Mouse (Mus musculus): Measurements from ENCODE around the gene Zfp462.
A peak's percentile ranks its signal among the peaks of the same experiment; 100 is the strongest.
"Not testable (repeated sequence)": the region's sequence is repeated elsewhere in the genome, so short reads cannot be mapped to it uniquely, and the experiment has no call there.

Zfp462 gene

GRCm38 (mm10) chr4:54944921-54945430 is at the start of gene Zfp462:
Gene Zfp462 (plus strand): TSS chr4:54945048.
- DNase-seq = peak; percentile 78

- no peak for DNase-seq
Measured at GRCm38 (mm10) chr4:54896017-54896416, 48.8 kb upstream of the Zfp462 start.

GRCm38 (mm10) chr4:54904641-54905040 is 40.2 kb upstream of the Zfp462 start:
- no peak for DNase-seq

GRCm38 (mm10) chr4:54905399-54905953 is 39.4 kb upstream of the Zfp462 start:
- no peak for DNase-seq

GRCm38 (mm10) chr4:54910300-54910699 is 34.5 kb upstream of the Zfp462 start:
- DNase-seq = no peak

- DNase-seq = no peak
Measured at GRCm38 (mm10) chr4:54918276-54918675, 26.6 kb upstream of the Zfp462 start.

GRCm38 (mm10) chr4:54923386-54923785 is 21.5 kb upstream of the Zfp462 start:
- peak; percentile 14 for DNase-seq

- DNase-seq = peak; percentile 56
Measured at GRCm38 (mm10) chr4:54924306-54924705, 20.5 kb upstream of the Zfp462 start.

GRCm38 (mm10) chr4:54926456-54926855 is 18.4 kb upstream of the Zfp462 start:
- not testable (repeated sequence) for DNase-seq

- DNase-seq = not testable (repeated sequence)
Measured at GRCm38 (mm10) chr4:54927321-54928062, 17.4 kb upstream of the Zfp462 start.

- DNase-seq = no peak
Measured at GRCm38 (mm10) chr4:54929686-54930085, 15.2 kb upstream of the Zfp462 start.

GRCm38 (mm10) chr4:54932668-54933067 is 12.2 kb upstream of the Zfp462 start:
- no peak for DNase-seq

GRCm38 (mm10) chr4:54937161-54937560 is 7.7 kb upstream of the Zfp462 start:
- DNase-seq = peak; percentile 69

GRCm38 (mm10) chr4:54945603-54946445 is 976 bp downstream of the Zfp462 start:
- DNase-seq = no peak

- DNase-seq = no peak
Measured at GRCm38 (mm10) chr4:54946662-54947055, 1.8 kb downstream of the Zfp462 start.

GRCm38 (mm10) chr4:54947056-54947990 is 2.5 kb downstream of the Zfp462 start:
- DNase-seq = peak; percentile 48

GRCm38 (mm10) chr4:54947991-54948615 is 3.3 kb downstream of the Zfp462 start:
- DNase-seq = peak; percentile 33

GRCm38 (mm10) chr4:54948616-54949560 is 4.0 kb downstream of the Zfp462 start:
- peak; percentile 30 for DNase-seq

- no peak for DNase-seq
Measured at GRCm38 (mm10) chr4:54949561-54949940, 4.7 kb downstream of the Zfp462 start.

GRCm38 (mm10) chr4:54950136-54950535 is 5.3 kb downstream of the Zfp462 start:
- DNase-seq = no peak

GRCm38 (mm10) chr4:54950866-54951265 is 6.0 kb downstream of the Zfp462 start:
- DNase-seq = no peak
